Mouse (Mus musculus) stomach, postnatal 0 days (tissue): Measurements from ENCODE around the gene Zdhhc13.
A peak's percentile ranks its signal among the peaks of the same experiment; 100 is the strongest.

ENCODE experiments used
- CTCF ChIP-seq: IDR thresholded peaks from 2 replicates; pipeline ENCODE4 v1.5.1; 2016; ENCODE audit warnings: antibody characterized with exemption, low read depth, mild to moderate bottlenecking, moderate library complexity
- EP300 ChIP-seq: optimal IDR thresholded peaks from 2 replicates; pipeline ENCODE3; 2016; ENCODE audit warnings: antibody characterized with exemption

DNA sequence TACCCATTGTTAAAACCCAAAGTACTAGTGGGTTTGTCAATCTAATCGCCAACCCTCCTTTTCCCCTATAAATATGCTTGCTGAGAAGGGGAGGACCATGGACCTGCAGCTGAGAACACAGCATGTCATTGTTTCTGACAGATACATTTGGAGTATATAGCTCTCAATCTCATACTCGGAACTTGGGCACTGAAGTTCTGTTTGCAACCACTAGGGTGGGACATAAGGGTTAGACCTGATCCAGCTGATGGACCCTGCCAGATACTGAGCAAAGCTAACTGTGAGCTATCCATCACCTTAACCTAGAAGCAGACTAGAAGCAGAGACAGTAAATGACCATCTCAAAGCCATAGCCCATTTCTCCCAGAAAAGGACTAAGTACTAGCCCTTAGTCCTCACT lies 49.6 kb downstream of the Zdhhc13 start:
- peak; percentile 28; the same call in 1 of the 2 replicates for TF ChIP-seq CTCF
- no peak for TF ChIP-seq EP300
